Mouse (Mus musculus) hindbrain, embryonic 16.5 days (tissue): ENCODE data around the gene Retnlg. TPM values are rescaled to one million over a fixed set of nuclear protein-coding genes. Genes with fewer than 3 reads are reported as not detected.
"Not testable (repeated sequence)": the region's sequence is repeated elsewhere in the genome, so short reads cannot be mapped to it uniquely, and the experiment has no call there.

ENCODE experiments used
- ATAC-seq: fragments of 200-750 bp; cut with Nextera tagmentation; 2 replicates; pipeline ENCODE4 v1.8.0; 2017; ENCODE audit warnings: moderate TSS enrichment, moderate library complexity
- H3K27ac ChIP-seq: fragments of 300-500 bp; sonication (generic); 2 replicates; pipeline ENCODE4 v1.5.1; 2014; ENCODE audit warnings: low read depth, mild to moderate bottlenecking, control low read depth, low read length, moderate library complexity
- H3K27me3 ChIP-seq: fragments of 300-500 bp; sonication (generic); replicated peaks from 2 replicates; pipeline ENCODE4 v1.6.1; 2014; ENCODE audit warnings: low read length; ENCODE audit not compliant: control insufficient read depth, insufficient read depth
- H3K36me3 ChIP-seq: fragments of 300-500 bp; sonication (generic); 2 replicates; pipeline ENCODE4 v1.6.1; 2014; ENCODE audit warnings: mild to moderate bottlenecking, low read length, moderate library complexity, mixed read lengths; ENCODE audit not compliant: control insufficient read depth, insufficient read depth
- H3K4me1 ChIP-seq: fragments of 300-500 bp; sonication (generic); 2 replicates; pipeline ENCODE4 v1.6.1; 2014; ENCODE audit warnings: low read depth, low read length; ENCODE audit not compliant: control insufficient read depth, insufficient read depth
- H3K4me2 ChIP-seq: fragments of 300-500 bp; sonication (generic); 2 replicates; pipeline ENCODE4 v1.6.1; 2014; ENCODE audit warnings: mild to moderate bottlenecking, low read length, control low read depth, moderate library complexity
- H3K4me3 ChIP-seq: fragments of 300-500 bp; sonication (generic); 2 replicates; pipeline ENCODE4 v1.5.1; 2014; ENCODE audit warnings: mild to moderate bottlenecking, low read length, control low read depth, moderate library complexity
- H3K9ac ChIP-seq: fragments of 300-500 bp; sonication (generic); 2 replicates; pipeline ENCODE4 v1.6.1; 2014; ENCODE audit warnings: low read depth, mild to moderate bottlenecking, control low read depth, low read length, moderate library complexity
- H3K9me3 ChIP-seq: fragments of 300-500 bp; sonication (generic); 2 replicates; pipeline ENCODE4 v1.6.1; 2014; ENCODE audit warnings: mild to moderate bottlenecking, low read length, moderate library complexity; ENCODE audit not compliant: control insufficient read depth
- WGBS: fragments of 180-500 bp; shearing (Covaris S2); extraction: QIAGEN DNeasy Blood & Tissue Kit; methylation state at CpG from one replicate; pipeline ENCODE4 v1.1.7; 2014; 5-methylcytosine and 5-hydroxymethylcytosine counted together
- polyA plus RNA-seq: library from polyadenylated mRNA; unstranded; fragments of >200 nt; fragmentation: Nextera tagmentation; extraction: Ambion mirVana; gene quantifications from 2 replicates; pipeline ENCODE4 v1.2.1, GENCODE M21; 2015

Retnlg gene
- 0.56 TPM in 1 of 2 replicates, not detected in the other for polyA plus RNA-seq

GRCm38 (mm10) chr16:48872321-48872720 lies at the start of gene Retnlg:
Gene Retnlg, plus strand, starts transcription at chr16:48872621.
- ATAC-seq: no peak

DNA sequence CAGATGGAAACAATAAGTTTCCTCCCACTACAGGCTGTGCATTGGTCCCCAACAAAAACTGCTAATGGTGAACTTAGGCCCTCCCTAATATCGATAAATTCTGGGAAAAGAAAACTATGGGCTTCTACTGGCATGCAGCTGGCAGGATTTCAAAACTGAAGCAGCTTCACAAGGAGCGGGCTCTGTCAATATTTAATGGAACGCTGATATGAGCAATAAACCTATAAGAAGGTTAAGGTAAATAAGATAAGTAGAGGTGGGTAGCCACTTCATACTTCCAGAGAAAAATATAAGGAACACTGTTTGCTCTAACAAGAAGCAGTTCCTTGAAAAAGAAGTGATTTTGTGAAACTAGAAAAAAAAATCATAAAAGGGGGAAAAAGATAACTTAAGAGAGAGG lies 45.9 kb upstream of the Retnlg start:
- no peak overlapping the region for H3K4me2 ChIP-seq
- H3K36me3 ChIP-seq: no peaks in the 10 kb centered on the region
- H3K9ac ChIP-seq: no peak overlapping the region
- H3K4me3 ChIP-seq: no peak overlapping the region
- H3K9me3 ChIP-seq: no peaks in the 10 kb centered on the region
- no peak for ATAC-seq
- no peaks in the 10 kb centered on the region for H3K4me1 ChIP-seq
- WGBS: 87% methylated on average over 3 of the region's 3 CpGs
- H3K27me3 ChIP-seq: no peaks in the 10 kb centered on the region
- no peak overlapping the region for H3K27ac ChIP-seq

More at GRCm38 (mm10) chr16:48872321-48872720, at the start of gene Retnlg:
- Histone ChIP-seq H3K4me1 (no peaks in the 10 kb centered on the region), H3K4me3 (no peak within 1 kb of the TSS), H3K9ac (no peak within 1 kb of the TSS), H3K27me3 (no peaks in the 10 kb centered on the region), H3K9me3 (no peaks in the 10 kb centered on the region), H3K27ac (no peak within 1 kb of the TSS), H3K4me2 (no peak within 1 kb of the TSS), H3K36me3 (no peaks in the 10 kb centered on the region)
- WGBS: 88% methylated on average over 4 of the region's 4 CpGs

DNA sequence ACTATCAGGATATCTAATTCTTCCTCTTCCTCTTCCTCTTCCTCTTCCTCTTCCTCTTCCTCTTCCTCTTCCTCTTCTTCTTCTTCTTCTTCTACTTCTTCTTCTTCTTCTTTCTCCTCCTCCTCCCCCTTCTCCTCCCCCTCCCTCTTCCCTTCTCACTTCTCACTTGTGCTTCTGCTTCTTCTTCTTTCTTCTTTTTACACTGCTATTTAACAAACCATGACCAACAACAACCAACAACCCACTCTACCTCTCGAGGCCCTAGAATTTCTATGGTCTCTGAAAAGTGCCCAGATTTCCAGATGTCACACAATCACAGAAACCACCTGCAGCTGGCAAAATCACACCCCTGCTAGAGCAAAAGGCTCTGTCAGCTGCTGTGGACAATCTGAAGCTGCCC lies 44.8 kb upstream of the Retnlg start:
- WGBS: 56% methylated on average over 1 of the region's 1 CpGs
- H3K27me3 ChIP-seq: no peaks in the 10 kb centered on the region
- no peak overlapping the region for H3K9ac ChIP-seq
- no peaks in the 10 kb centered on the region for H3K4me1 ChIP-seq
- no peak for ATAC-seq
- no peak overlapping the region for H3K4me2 ChIP-seq
- H3K9me3 ChIP-seq: no peaks in the 10 kb centered on the region
- no peak overlapping the region for H3K27ac ChIP-seq
- H3K4me3 ChIP-seq: no peak overlapping the region
- no peaks in the 10 kb centered on the region for H3K36me3 ChIP-seq

DNA sequence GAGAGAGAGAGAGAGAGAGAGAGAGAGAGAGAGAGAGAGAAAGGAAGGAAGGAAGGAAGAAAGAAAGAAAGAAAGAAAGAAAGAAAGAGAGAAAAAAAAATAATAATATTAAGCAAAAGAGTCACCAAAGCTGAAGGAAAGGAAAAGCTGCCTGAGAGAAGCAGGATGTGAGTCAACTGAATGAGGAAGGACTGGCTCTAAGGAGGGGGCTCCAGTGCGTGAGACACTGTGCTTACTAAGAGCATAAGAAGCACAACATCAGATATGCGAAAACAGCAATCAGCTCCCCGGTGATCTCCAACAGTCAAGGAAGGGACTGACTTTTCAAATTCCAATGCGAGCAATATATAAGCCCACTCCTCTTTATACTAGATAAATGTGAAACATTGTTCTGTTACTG lies 43.4 kb upstream of the Retnlg start:
- no peak overlapping the region for H3K9ac ChIP-seq
- ATAC-seq: no peak
- H3K27ac ChIP-seq: no peak overlapping the region
- no peak overlapping the region for H3K4me2 ChIP-seq
- no peaks in the 10 kb centered on the region for H3K27me3 ChIP-seq
- no peaks in the 10 kb centered on the region for H3K4me1 ChIP-seq
- H3K4me3 ChIP-seq: no peak overlapping the region
- no peaks in the 10 kb centered on the region for H3K36me3 ChIP-seq
- WGBS: 83% methylated on average over 4 of the region's 4 CpGs
- H3K9me3 ChIP-seq: no peaks in the 10 kb centered on the region

DNA sequence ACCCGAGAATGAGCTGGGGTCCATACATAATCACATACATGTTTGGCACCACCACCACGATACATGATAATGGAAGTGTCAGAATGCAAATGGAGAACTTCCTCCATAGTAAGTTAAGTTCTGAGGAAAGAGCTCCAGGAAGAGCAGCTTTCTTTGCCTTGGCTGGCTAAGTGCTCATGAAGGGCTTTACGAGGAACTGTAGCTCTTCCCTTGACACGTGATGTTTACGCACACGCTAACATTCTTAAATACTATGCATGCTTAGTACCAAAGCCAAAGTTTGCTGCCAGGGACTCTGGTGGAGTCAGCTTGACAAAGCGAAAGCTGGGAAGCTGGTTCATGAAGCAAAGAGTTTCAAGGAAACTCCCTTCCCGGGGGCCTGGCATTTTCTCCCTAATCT lies 40.4 kb upstream of the Retnlg start:
- no peak overlapping the region for H3K27ac ChIP-seq
- H3K9ac ChIP-seq: no peak overlapping the region
- 92% methylated on average over 7 of the region's 8 CpGs for WGBS

DNA sequence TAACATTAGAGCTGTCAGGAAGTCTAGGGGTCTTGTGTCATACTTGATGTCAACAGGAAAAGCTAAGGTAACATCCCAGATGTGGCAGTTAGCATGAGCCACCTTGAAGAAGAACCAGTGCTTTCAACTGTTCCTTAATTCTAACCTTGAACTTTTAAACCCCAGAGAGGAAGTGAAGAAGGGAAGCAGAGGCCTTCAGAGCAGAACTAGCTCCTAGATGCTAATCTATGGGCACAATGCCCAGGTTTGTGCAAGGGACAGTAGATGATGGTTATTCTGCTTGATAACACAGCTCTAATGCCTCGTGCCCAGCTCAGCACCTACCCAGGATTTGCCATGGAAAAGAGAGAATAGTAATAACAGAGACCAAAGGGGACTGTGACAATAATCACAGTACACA lies 38.8 kb upstream of the Retnlg start:
- not testable (repeated sequence) for H3K9ac ChIP-seq, H3K4me1 ChIP-seq, H3K4me2 ChIP-seq, H3K9me3 ChIP-seq, ATAC-seq, H3K27me3 ChIP-seq, H3K27ac ChIP-seq, H3K36me3 ChIP-seq, H3K4me3 ChIP-seq
- WGBS: 80% methylated on average over 1 of the region's 1 CpGs

More for the DNA sequence above, 40.4 kb upstream of the Retnlg start:
- no peak overlapping the region for H3K4me2 ChIP-seq
- no peaks in the 10 kb centered on the region for H3K27me3 ChIP-seq
- no peaks in the 10 kb centered on the region for H3K4me1 ChIP-seq
- peaks cover 3% of the 10 kb centered on the region; the same call in 1 of the 2 replicates for H3K9me3 ChIP-seq
- ATAC-seq: no peak
- no peak overlapping the region for H3K4me3 ChIP-seq
- no peaks in the 10 kb centered on the region for H3K36me3 ChIP-seq

DNA sequence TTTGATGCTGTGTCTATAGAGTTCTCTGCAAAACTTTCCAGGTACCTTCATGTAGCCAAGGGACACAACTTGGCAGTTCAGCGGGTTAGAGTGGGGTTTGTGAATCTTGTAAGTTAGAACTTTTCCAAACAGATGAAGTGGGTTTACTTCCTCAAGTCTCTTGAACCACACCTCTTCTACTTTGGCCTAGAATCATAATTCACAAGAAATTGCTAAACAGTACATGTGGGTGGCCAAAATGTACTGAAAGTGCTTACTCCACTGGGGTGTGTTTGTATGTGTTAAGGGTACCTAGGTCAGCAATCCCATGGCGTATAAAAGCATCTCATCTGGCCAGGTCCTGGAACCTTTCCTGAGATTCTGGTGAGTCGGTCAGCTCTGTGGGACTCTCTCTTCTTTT lies 30.2 kb upstream of the Retnlg start, which contains the start of gene Retnla:
Retnla (plus strand) TSS at position 286 of the 400 bp plus-strand sequence.
- Histone ChIP-seq H3K27me3 (no peaks in the 10 kb centered on the region), H3K36me3 (no peaks in the 10 kb centered on the region), H3K4me1 (no peaks in the 10 kb centered on the region), H3K9me3 (no peaks in the 10 kb centered on the region), H3K4me3 (no peak within 1 kb of the TSS), H3K4me2 (no peak within 1 kb of the TSS), H3K9ac (no peak within 1 kb of the TSS), H3K27ac (no peak within 1 kb of the TSS)
- ATAC-seq: no peak
- WGBS: 83% methylated on average over 3 of the region's 3 CpGs

GRCm38 (mm10) chr16:48843671-48844386 lies 28.6 kb upstream of the Retnlg start:
- Histone ChIP-seq H3K4me2 (no peak overlapping the region), H3K27ac (no peak overlapping the region), H3K4me1 (no peaks in the 10 kb centered on the region), H3K27me3 (no peaks in the 10 kb centered on the region), H3K9me3 (no peaks in the 10 kb centered on the region), H3K4me3 (no peak overlapping the region), H3K9ac (no peak overlapping the region), H3K36me3 (no peaks in the 10 kb centered on the region)
- ATAC-seq: no peak
- WGBS: 96% methylated on average over 4 of the region's 4 CpGs

DNA sequence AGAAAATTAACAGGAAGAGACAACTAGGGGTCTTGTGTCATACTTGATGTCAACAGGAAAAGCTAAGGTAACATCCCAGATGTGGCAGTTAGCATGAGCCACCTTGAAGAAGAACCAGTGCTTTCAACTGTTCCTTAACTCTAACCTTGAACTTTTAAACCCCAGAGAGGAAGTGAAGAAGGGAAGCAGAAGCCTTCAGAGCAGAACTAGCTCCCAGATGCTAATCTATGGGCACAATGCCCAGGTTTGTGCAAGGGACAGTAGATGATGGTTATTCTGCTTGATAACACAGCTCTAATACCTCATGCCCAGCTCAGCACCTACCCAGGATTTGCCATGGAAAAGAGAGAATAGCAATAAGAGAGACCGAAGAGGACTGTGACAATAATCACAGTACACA lies 7.4 kb upstream of the Retnlg start:
- not testable (repeated sequence) for H3K27me3 ChIP-seq, H3K9ac ChIP-seq, H3K36me3 ChIP-seq, H3K4me2 ChIP-seq, H3K4me3 ChIP-seq, H3K27ac ChIP-seq, ATAC-seq, H3K4me1 ChIP-seq, H3K9me3 ChIP-seq
- 96% methylated on average over 1 of the region's 1 CpGs for whole genome bisulfite sequencing
